Mouse (Mus musculus): ENCODE data around the gene Hrct1. TPM values are rescaled to one million over a fixed set of nuclear protein-coding genes. Genes with fewer than 3 reads are reported as not detected.

Gene Hrct1
- polyA plus RNA-seq, 1 experiment from 2014 or later, result not detected

DNA sequence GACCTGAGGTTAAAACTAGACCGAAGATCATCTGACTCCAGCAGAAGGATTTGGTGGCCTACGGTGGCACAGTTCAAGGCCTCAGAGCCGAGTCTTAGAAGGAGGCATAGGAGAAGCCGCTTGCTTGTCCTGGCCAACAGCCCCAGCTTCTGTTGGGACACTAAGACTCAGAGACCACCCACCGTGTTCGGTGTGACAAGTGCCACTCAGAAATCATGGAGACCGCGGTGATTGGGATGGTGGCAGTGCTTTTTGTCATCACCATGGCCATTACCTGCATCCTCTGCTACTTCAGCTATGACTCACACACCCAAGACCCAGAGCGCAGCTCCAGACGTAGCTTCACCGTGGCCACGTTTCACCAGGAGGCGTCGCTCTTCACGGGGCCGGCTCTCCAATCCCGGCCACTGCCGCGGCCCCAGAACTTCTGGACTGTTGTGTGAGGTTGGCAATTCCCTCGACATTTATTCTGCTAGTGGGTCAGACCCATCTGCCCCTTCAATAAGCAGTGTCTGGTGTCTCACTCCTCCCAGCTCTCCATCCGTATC lies 3.8 kb downstream of the Hrct1 start:
- H3K4me1 ChIP-seq, result 0 out of 2 replicates have a peak, but pooled peaks cover 3% of the 10 kb centered on the region
- H3K4me3 ChIP-seq, result no peak overlapping the region
- H3K36me3 ChIP-seq, result no peaks in the 10 kb centered on the region
- WGBS, result 71% methylated on average over 21 of the region's 21 CpGs
- no peak for DNase-seq (ENCODE audit: low spot score)
- no peaks in the 10 kb centered on the region for H3K9me3 ChIP-seq (replicated peaks)
- H3K27me3 ChIP-seq (ENCODE audit: low read depth, poor library complexity, severe bottlenecking), result no peaks in the 10 kb centered on the region
- H3K27ac ChIP-seq (replicated peaks), result no peak overlapping the region

DNA sequence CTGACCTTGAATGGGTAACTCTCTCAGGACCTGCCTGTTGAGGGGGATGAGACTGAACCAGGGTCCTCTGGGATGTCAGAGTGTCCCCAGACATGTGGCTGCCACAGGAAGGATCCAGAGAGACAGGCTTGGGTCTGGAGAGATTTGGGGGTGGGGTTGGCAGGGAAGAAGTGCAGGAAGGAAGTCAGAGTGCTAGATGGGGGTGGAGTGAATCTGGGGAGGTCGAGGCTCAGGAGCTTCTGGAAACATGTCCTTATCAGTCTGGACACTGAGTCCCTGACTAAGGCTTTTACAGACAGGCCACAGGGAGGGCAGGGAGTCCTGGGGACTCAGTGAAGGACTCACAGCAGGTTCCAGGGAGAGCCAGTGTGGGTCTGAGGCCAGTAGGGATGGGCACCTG lies 5.2 kb downstream of the Hrct1 start:
- Histone ChIP-seq H3K27me3 (ENCODE audit: low read depth, poor library complexity, severe bottlenecking) (no peaks in the 10 kb centered on the region), H3K4me1 (0 out of 2 replicates have a peak, but pooled peaks cover 3% of the 10 kb centered on the region), H3K27ac (replicated peaks) (no peak overlapping the region), H3K4me3 (no peak overlapping the region), H3K36me3 (no peaks in the 10 kb centered on the region), H3K9me3 (replicated peaks) (no peaks in the 10 kb centered on the region)
- DNase-seq (ENCODE audit: low spot score), result no peak
- 27% methylated on average over 1 of the region's 1 CpGs for WGBS

DNA sequence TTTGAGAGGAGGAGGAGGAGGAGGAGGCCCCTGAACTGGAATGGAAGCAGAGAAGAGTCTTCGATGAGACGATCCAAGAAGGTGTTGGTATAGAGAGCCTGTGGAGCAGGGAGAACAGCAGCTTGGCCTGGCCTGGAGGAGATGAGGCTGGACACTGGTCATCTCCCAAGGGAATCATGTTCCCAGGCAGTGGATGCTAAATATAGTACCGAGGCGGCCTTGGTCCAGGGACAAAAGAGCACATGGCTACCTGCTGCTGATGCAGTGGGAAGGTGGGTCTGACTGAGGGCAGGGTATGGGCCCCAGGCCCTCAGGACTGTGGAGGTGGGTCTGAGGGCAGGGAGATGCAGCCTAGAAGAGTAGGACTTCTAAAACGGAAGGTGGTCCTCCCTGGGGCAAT lies 6.2 kb downstream of the Hrct1 start:
- Histone ChIP-seq H3K9me3 (replicated peaks) (no peaks in the 10 kb centered on the region), H3K36me3 (no peaks in the 10 kb centered on the region), H3K27me3 (ENCODE audit: low read depth, poor library complexity, severe bottlenecking) (no peaks in the 10 kb centered on the region), H3K27ac (replicated peaks) (no peak overlapping the region), H3K4me3 (no peak overlapping the region), H3K4me1 (0 out of 2 replicates have a peak, but pooled peaks cover 3% of the 10 kb centered on the region)
- 87% methylated on average over 5 of the region's 5 CpGs for WGBS
- no peak for DNase-seq (ENCODE audit: low spot score)

DNA sequence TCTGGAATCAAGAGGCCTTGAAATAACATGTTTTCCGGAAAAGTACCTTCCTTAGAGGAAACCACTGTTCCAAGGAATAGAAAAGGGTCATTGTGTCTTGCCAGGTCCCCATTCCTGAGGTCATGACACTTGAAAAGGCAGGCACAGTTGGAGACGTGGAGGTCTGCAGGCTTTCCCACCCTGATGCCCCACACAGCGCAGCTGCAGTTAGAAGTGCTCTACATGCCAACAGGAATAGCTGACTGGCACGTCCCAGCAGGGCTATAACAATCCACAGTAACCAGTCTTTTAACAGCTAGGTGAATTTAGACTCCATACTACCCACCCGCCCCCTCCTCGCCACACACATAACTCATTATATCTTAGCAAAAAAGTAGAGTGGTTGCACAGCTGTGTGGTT lies 10.2 kb downstream of the Hrct1 start:
- Histone ChIP-seq H3K27ac (replicated peaks) (no peak overlapping the region), H3K27me3 (ENCODE audit: low read depth, poor library complexity, severe bottlenecking) (no peaks in the 10 kb centered on the region), H3K4me3 (no peak overlapping the region), H3K9me3 (replicated peaks) (no peaks in the 10 kb centered on the region), H3K36me3 (no peaks in the 10 kb centered on the region), H3K4me1 (0 out of 2 replicates have a peak, but pooled peaks cover 2% of the 10 kb centered on the region)
- no peak for DNase-seq (ENCODE audit: low spot score)
- 71% methylated on average over 6 of the region's 6 CpGs for WGBS

DNA sequence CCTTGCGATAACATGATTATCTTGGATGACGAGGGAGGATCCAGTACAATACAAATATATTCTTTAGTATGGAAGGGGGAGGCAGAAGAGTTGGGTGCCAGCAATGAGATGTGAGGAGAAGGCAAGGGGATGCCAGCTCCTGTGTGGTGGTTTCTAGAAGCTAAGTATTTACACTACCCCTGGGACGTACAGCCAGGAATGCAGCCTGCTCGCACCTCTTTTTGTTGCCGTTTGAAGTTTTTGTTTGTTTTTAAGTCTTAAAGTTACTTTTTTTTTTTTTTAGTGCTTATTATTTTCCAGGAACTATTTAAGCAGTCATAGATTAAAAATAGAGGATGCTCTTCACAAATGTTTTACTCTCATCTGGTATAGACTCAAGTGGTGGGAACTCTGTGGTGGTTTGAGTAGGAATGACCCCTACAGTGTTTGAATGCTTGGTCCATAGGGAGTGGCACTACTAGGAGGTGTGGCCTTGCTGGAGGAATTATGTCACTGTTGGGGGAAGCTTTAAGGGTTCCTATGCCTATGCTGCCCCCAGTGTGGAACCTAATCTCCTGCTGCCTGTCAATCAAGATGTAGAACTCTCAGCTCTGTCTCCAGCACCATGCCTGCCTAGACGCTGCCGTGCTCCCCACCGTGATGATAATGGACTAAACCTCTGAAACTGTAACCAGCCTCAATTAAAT lies 12.1 kb downstream of the Hrct1 start:
- H3K27ac ChIP-seq (replicated peaks), result no peak overlapping the region
- H3K36me3 ChIP-seq, result no peaks in the 10 kb centered on the region
- WGBS, result 75% methylated on average over 8 of the region's 8 CpGs
- H3K4me3 ChIP-seq, result no peak overlapping the region
- no peak for DNase-seq (ENCODE audit: low spot score)
- H3K9me3 ChIP-seq (replicated peaks), result no peaks in the 10 kb centered on the region
- no peaks in the 10 kb centered on the region for H3K27me3 ChIP-seq (ENCODE audit: low read depth, poor library complexity, severe bottlenecking)
- H3K4me1 ChIP-seq, result 0 out of 2 replicates have a peak, but pooled peaks cover 6% of the 10 kb centered on the region

DNA sequence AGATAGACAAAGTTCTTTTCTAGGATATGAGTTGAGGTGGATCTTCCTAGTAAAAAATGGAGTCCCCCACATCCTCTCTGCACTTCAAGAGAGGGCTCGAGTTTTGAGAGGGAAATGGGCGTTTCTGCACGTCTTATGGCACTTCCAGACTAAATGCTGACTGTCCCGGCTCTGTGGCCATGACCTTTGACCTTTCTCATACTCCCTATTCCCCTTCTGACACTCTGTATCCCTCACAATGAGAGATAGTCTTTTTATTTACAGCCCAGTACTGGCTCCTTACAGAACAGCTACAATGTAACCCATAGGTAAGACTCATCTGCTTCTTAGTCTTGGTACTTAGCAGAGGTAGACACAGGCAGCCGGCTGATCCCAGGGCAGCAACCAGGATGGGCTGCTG lies 14.5 kb downstream of the Hrct1 start:
- H3K4me3 ChIP-seq, result no peak overlapping the region

DNA sequence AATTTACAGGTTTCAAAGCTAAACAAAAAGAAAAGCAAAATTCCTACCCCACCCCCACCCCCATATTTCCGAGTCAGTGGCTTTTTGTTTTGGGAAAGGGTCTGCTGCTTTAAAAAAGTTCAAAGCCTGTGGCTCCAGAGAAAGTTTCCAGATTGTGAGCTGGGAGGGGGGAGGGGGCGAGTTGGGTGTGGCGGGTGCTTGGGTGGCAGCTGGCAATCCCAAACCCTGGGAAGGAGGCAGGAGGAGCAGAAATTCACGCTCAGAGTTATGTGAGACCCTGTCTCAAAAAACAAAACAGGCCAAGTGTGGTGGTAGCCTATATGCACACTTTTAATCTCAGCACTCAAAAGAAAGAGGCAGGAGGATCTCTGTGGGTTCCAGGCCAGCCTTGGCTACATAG lies 15.6 kb downstream of the Hrct1 start:
- Histone ChIP-seq H3K4me3 (no peak overlapping the region), H3K27me3 (ENCODE audit: low read depth, poor library complexity, severe bottlenecking) (no peaks in the 10 kb centered on the region), H3K36me3 (no peaks in the 10 kb centered on the region), H3K27ac (replicated peaks) (no peak overlapping the region), H3K4me1 (peaks cover 14% of the 10 kb centered on the region), H3K9me3 (replicated peaks) (no peaks in the 10 kb centered on the region)
- no peak for DNase-seq (ENCODE audit: low spot score)
- 45% methylated on average over 4 of the region's 4 CpGs for WGBS

More for the DNA sequence above, 14.5 kb downstream of the Hrct1 start:
- WGBS, result 71% methylated on average over 5 of the region's 5 CpGs
- Histone ChIP-seq H3K27me3 (ENCODE audit: low read depth, poor library complexity, severe bottlenecking) (no peaks in the 10 kb centered on the region), H3K4me1 (0 out of 2 replicates have a peak, but pooled peaks cover 6% of the 10 kb centered on the region), H3K9me3 (replicated peaks) (no peaks in the 10 kb centered on the region), H3K27ac (replicated peaks) (no peak overlapping the region), H3K36me3 (no peaks in the 10 kb centered on the region)
- no peak for DNase-seq (ENCODE audit: low spot score)

DNA sequence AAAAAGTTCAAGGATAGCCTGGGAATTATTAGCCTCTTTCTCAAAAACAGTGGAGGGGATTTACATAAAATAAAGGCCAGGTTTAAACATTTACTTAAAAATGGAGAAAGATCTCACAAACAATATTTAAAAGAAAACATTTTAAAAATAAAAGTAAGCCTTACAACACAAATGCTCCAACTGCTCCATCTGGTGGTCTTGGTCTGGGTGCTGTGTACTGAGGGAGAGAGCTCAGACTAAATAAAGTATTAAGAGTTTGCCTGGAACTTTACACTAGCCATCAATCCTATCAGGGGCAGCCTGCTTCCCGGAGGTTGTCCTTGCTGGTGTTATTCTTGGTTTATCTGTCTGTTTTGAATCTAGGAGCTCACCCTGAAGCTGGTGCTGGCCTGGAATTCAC lies 16.1 kb downstream of the Hrct1 start:
- H3K4me1 ChIP-seq, result peaks cover 14% of the 10 kb centered on the region
- DNase-seq (ENCODE audit: low spot score), result no peak
- H3K9me3 ChIP-seq (replicated peaks), result no peaks in the 10 kb centered on the region
- no peak overlapping the region for H3K27ac ChIP-seq (replicated peaks)
- H3K27me3 ChIP-seq (ENCODE audit: low read depth, poor library complexity, severe bottlenecking), result no peaks in the 10 kb centered on the region
- H3K36me3 ChIP-seq, result no peaks in the 10 kb centered on the region
- no peak overlapping the region for H3K4me3 ChIP-seq
- WGBS, result 70% methylated on average over 1 of the region's 1 CpGs

DNA sequence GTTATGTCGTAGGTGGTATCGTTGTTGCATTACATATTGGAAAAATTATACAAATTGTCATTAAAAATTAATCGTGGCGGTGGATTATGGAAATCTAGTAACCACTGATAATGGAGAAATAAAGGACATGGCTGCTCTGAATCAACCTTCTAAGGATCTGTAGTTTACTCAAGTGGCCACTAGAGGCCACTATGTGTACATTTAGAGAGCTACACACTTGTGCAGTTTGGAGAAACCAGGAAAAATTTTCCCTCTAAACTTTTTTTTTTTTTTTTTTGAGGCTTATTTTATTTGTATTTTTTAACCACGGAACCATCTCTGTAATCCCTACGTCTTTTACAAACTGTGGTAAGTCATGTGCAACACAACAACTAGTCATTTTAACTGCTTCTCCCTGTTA lies 18.2 kb downstream of the Hrct1 start:
- Histone ChIP-seq H3K27ac (replicated peaks) (no peak overlapping the region), H3K27me3 (ENCODE audit: low read depth, poor library complexity, severe bottlenecking) (no peaks in the 10 kb centered on the region), H3K4me3 (no peak overlapping the region), H3K36me3 (no peaks in the 10 kb centered on the region), H3K9me3 (replicated peaks) (no peaks in the 10 kb centered on the region; the same call in 1 of the 2 replicates), H3K4me1 (peaks cover 14% of the 10 kb centered on the region)
- WGBS, result 18% methylated on average over 6 of the region's 6 CpGs
- no peak for DNase-seq (ENCODE audit: low spot score)

DNA sequence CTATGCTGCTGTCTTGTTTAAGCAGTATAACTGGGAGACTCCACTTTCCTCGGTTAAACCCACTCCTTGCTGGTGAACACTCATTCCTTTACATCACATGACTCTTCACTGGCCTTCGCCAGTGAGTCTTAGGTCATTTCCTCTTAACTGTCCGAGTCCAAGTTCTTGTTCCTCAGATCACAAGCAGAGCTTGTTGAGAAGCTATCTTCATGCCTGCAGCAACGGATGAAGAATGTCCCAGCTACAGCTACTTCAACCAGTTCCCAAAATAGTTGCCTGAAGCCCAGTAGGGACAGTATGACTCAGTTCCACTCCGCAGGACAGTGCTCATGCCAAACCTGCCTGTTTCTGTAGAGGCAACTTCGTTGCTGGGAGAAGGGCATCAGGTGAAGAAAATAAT lies 30.2 kb downstream of the Hrct1 start:
- Histone ChIP-seq H3K4me1 (no peaks in the 10 kb centered on the region), H3K27ac (replicated peaks) (no peak overlapping the region)
- no peak for DNase-seq (ENCODE audit: low spot score)

DNA sequence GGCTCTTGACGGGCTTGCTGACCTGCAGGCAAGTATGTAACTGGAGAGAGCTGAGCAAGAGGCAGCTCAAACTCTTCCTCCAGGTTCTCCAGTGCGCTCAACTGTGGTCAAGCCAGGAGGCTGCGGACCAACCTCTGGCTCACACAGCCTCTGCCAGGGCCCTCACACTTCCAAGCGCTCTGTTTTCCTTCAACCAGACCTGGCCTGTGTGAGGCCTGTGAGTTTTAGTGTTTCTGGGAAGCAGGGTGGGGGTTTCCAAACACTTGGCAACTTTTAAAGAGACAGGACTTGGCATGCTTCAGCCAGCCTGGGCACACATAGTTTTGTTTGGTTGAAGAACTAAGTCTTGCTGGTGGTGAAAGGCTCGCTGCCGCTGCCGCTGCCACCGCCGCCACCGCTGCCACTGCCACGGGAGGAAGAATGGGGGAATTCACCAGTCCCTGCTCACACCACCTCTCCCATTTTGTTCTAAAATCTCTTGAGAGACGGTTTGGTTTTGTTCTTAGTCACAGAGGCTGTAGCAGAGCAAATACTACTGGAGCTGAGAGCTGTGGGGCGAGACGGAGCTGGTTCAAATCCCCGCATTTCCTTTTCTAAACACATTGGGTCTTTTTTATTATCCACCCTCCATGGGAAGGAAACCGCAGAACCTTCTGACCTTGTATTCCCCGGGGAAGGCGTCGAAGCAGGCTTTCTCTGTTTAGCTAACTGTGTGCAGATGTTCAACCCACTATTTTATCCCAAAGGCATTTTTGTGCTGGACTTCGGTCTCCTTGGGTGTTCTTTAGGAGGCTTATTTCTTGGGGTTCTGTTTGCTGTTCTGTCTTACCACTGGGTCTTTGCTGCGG lies 32.8 kb downstream of the Hrct1 start:
- H3K27me3 ChIP-seq (ENCODE audit: low read depth, poor library complexity, severe bottlenecking), result no peaks in the 10 kb centered on the region
- H3K27ac ChIP-seq (replicated peaks), result no peak overlapping the region
- WGBS, result 80% methylated on average over 21 of the region's 21 CpGs
- H3K4me3 ChIP-seq, result no peak overlapping the region
- no peaks in the 10 kb centered on the region for H3K9me3 ChIP-seq (replicated peaks)
- no peaks in the 10 kb centered on the region for H3K36me3 ChIP-seq
- H3K4me1 ChIP-seq, result no peaks in the 10 kb centered on the region
- DNase-seq (ENCODE audit: low spot score), result no peak

More for the DNA sequence above, 30.2 kb downstream of the Hrct1 start:
- H3K36me3 ChIP-seq, result no peaks in the 10 kb centered on the region
- no peaks in the 10 kb centered on the region for H3K27me3 ChIP-seq (ENCODE audit: low read depth, poor library complexity, severe bottlenecking)
- 83% methylated on average over 6 of the region's 6 CpGs for WGBS
- H3K9me3 ChIP-seq (replicated peaks), result no peaks in the 10 kb centered on the region
- no peak overlapping the region for H3K4me3 ChIP-seq

DNA sequence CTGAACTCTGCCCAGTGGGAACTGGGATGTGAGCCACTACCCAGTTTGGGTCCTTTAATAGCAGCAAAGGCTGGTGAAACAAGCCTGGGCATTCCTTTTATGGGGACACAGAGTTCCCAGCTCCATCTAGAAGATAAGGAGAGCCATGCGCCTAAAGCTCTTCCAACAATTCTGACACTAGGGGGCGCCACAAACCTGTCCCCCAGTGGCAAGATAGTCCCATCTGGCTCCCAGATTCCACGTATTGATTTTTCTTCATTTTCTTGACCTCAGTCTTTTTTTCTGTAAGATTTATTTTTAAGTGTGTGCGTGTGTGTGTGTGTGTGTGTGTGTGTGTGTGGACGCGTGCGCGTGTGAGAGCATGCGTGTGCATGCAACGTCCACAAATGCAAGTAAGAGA lies 33.5 kb downstream of the Hrct1 start:
- H3K4me1 ChIP-seq, result no peaks in the 10 kb centered on the region
- WGBS, result 71% methylated on average over 10 of the region's 10 CpGs
- no peak overlapping the region for H3K27ac ChIP-seq (replicated peaks)
- DNase-seq (ENCODE audit: low spot score), result peak; percentile 34
- no peaks in the 10 kb centered on the region for H3K36me3 ChIP-seq
- no peaks in the 10 kb centered on the region for H3K9me3 ChIP-seq (replicated peaks)
- H3K4me3 ChIP-seq, result no peak overlapping the region
- no peaks in the 10 kb centered on the region for H3K27me3 ChIP-seq (ENCODE audit: low read depth, poor library complexity, severe bottlenecking)

DNA sequence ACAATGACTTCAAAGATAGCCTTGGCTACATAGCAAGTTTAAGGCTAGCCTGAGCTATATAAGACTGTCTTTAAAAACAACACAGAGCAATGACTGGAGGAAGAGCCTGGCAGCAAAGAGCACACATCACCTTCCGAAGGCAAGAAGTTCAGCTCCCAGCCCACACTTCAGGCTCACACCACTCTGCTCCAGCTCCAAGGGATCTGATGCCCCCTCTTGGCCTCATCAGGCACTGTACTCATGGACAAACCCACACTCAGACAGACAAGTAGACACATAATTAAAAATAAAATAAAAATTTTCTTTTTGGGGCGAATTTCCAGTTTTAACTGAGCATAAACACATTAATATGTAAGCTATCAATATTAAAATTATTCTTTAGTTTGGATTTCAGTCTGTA lies 34.3 kb downstream of the Hrct1 start:
- H3K27me3 ChIP-seq (ENCODE audit: low read depth, poor library complexity, severe bottlenecking), result no peaks in the 10 kb centered on the region
- no peak for DNase-seq (ENCODE audit: low spot score)
- no peaks in the 10 kb centered on the region for H3K4me1 ChIP-seq
- H3K36me3 ChIP-seq, result no peaks in the 10 kb centered on the region
- no peaks in the 10 kb centered on the region for H3K9me3 ChIP-seq (replicated peaks)
- H3K4me3 ChIP-seq, result no peak overlapping the region
- 84% methylated on average over 2 of the region's 2 CpGs for WGBS
- H3K27ac ChIP-seq (replicated peaks), result no peak overlapping the region
